Mouse (Mus musculus) C2C12 (cell line): Measurements from ENCODE around the gene Cdipt.

Source experiments
- CTCF ChIP-seq: IDR thresholded peaks from one replicate; pipeline ENCODE4 v1.5.1; 2011; ENCODE audit not compliant: control insufficient read depth, insufficient read depth, insufficient read length
- MAX ChIP-seq: IDR thresholded peaks from one replicate; pipeline ENCODE4 v1.6.1; 2011; ENCODE audit warnings: mild to moderate bottlenecking, control low read depth
- MYOD1 ChIP-seq: IDR thresholded peaks from one replicate; pipeline ENCODE4 v1.6.1; 2011; ENCODE audit warnings: low read depth; ENCODE audit not compliant: control insufficient read depth, insufficient read length

DNA sequence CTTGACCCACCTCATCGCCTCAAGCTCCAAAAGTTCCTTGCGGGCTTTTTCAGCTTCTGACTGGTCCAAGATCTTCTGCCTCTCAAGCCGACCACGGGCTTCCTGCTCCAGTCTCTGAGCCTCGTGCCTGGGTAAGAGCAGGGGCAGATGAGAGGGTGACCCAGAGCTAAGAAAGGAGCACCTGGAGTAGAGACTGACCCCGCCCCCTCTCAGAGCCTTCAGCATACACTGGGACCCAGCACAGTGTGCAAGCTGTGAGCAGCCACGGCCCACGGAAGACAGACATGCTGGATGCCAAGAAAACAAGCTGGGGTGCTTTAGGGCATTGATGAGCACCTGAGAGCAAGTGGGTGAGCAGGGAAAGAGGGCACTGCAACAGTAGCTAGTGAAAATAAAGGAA is 13.1 kb downstream of the Cdipt start:
- no peak for TF ChIP-seq CTCF
- no peak for TF ChIP-seq MYOD1
- no peak for TF ChIP-seq MAX
